Mouse (Mus musculus) 3T3-L1 (cell line): ENCODE data around the gene Clec2g.
A peak's percentile ranks its signal among the peaks of the same experiment; 100 is the strongest.

Experiments
- DNase-seq: peaks from one replicate; pipeline ENCODE4 v3.0.0-alpha.2; 2015; ENCODE audit warnings: low read depth, low spot score

The Clec2g gene

GRCm38 (mm10) chr6:129013762-129014276, 79.6 kb downstream of the Clec2g start:
- no peak for DNase-seq

GRCm38 (mm10) chr6:129014399-129014798, 80.2 kb downstream of the Clec2g start:
- DNase-seq, result no peak

- DNase-seq, result no peak
These were observed 93.5 kb downstream of the Clec2g start for GRCm38 (mm10) chr6:129027451-129028248.

DNA sequence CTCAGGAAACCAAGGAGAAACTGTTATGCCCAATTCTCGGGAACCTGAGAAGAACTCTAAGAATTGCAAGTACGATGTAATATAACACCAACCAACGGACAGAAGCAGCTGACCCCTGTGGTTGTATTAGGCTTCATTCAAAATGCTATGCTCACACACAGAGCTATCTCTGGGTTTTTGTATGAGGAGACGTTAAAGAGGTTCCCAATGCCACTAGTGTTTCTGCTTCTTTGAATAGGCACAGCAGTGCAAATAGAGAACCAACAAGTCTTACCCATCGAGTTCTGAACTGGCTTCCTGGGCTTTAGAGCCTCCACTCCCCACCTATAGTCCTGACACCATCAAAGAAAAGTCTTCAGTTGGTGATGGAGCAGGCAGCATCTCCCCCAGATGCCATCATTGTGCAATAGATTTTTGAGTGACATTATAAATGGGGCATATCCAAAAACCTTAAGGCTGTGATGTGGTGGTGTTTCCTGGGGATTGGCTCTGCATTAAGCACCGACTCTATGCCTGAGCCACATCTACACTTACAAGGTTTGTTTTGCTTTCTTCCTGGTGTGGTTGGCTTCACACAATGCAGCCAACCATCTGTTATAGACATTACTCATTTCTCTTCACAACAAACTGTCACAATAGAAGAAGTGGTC, 96.1 kb downstream of the Clec2g start:
- DNase-seq, result no peak

DNA sequence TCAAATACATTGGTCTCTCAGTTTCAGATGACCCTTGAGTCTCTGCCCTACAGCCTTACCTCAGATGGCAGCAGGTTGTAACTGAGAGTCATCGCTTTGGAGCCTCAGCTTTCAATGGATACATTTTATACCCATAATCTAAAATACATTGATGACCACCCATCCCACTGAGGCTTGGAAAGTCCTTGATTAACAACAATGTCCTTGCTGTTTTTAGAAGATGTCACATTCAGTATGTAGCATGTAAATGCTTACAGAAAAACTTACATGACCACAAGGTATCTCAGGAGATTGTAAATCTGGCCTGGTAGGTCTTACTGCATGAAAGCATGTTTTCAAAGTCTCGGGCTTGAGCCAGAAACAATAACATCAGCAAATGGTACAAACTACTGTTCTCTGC, 96.8 kb downstream of the Clec2g start:
- no peak for DNase-seq

DNA sequence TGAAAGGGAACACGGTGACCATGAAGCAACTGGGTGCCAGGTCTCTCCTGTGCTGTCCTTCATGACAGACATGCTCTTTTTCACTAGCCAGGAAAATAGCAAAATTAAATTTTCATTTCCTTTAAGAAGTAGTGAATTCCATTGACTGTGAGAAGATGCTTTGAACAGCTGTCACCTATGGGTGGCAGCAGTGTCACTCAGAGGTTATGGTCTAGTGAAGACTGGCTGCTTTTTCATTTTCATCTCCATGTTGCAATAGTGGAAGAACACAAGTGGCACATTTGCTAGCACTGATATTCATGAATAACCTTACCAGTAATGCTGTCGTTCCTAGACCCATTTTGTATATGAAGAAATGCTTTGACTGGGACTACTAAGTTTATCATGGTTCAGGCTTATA, 99.2 kb downstream of the Clec2g start:
- peak; percentile 49 for DNase-seq
